Mouse (Mus musculus) bone marrow, adult 2 months (tissue): ENCODE results near the gene Gm10382.

Source experiments
- CTCF ChIP-seq: fragments of 200-500 bp; IDR thresholded peaks from 2 replicates; pipeline ENCODE4 v1.5.1; 2011; ENCODE audit warnings: low read length, control low read depth; ENCODE audit not compliant: control insufficient read depth, insufficient read depth
- POLR2A ChIP-seq: fragments of 200-500 bp; IDR thresholded peaks from 2 replicates; pipeline ENCODE4 v1.6.1; 2011; ENCODE audit warnings: low read depth, mild to moderate bottlenecking, control low read depth, low read length, borderline replicate concordance; ENCODE audit not compliant: control insufficient read depth

GRCm38 (mm10) chr5:125402476-125402875 lies 13.4 kb downstream of the Gm10382 start:
- TF ChIP-seq CTCF (no peak), POLR2A (no peak)
